Mouse (Mus musculus) B cell, adult 67 days (primary cell): ENCODE data around the gene Agl. TPM values are rescaled to one million over a fixed set of nuclear protein-coding genes. Genes with fewer than 3 reads are reported as not detected.

Experiments used
- total RNA-seq, 2 experiments: library from RNA; stranded (reverse); gene quantifications; 4 replicates each; pipeline ENCODE4 v1.2.4; 2023

Agl gene
- total RNA-seq, result 10 to 100 TPM; 13.4 to 19.5 TPM

GRCm38 (mm10) chr3:116807811-116808506 lies at the start of gene Agl:
Gene Agl (minus strand): TSS chr3:116808166.

GRCm38 (mm10) chr3:116712436-116712881 lies 95.5 kb downstream of the Agl start, which contains the start of gene Slc35a3:
Gene Slc35a3 (minus strand): TSS chr3:116712831.

Other genes with a start within 250 kb of the Agl start
- gene Lrrc39, start 245.2 kb downstream of the Agl start, total RNA-seq, result not detected
- gene Sass6, start 213.2 kb downstream of the Agl start, total RNA-seq, result 10 to 100 TPM; 12.7 to 13.7 TPM
- 10 to 100 TPM; 41.1 to 43.2 TPM for gene Trmt13, start 193.6 kb downstream of the Agl start, total RNA-seq
- 10 to 100 TPM; 81.0 to 87.4 TPM for gene Mfsd14a, start 145.5 kb downstream of the Agl start, total RNA-seq
- gene Gm43191, start 126.9 kb downstream of the Agl start, total RNA-seq, result not detected
- gene Slc35a3, start 95.3 kb downstream of the Agl start, total RNA-seq, result 10 to 100 TPM; 22.5 to 25.0 TPM
- 1 to 10 TPM; 4.8 to 5.3 TPM for gene Frrs1, start 51.3 kb upstream of the Agl start, total RNA-seq
- not detected for gene 4930455H04Rik, start 160.1 kb upstream of the Agl start, total RNA-seq
- gene Palmd, start 160.8 kb upstream of the Agl start, total RNA-seq, result not detected